Mouse (Mus musculus): ENCODE results near the gene Fscn3. TPM values are rescaled to one million over a fixed set of nuclear protein-coding genes. Genes with fewer than 3 reads are reported as not detected.

Fscn3 gene
- total and polyA plus RNA-seq, 3 experiments = not detected

DNA sequence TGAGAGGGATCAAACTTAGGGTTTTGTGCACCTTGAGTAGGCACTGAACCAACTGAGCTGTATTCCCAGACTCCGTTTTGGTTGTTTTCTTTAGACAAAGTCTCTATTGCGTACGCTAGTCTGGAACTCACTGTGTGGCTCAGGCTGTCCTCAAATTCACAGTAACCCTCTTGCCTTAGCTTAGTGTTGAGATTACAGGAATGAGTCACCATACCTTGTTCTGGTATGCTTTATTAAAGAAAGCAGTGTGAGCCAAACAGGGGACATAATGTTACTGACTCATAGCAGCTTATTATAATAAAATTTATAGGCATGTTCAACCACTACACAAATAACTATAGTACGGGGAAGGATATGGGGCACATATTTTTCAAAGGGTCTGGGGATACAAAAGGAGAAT lies 46.6 kb downstream of the Fscn3 start:
- H3K36me3 ChIP-seq (replicated peaks in 1 of 2; ENCODE audit: control insufficient read depth in 1 of 2, insufficient read depth in 1 of 2, low read length in 1 of 2) = no peaks in the 10 kb centered on the region
- no peak overlapping the region for H3K27ac ChIP-seq (ENCODE audit: insufficient read depth, low read depth)
- no peaks in the 10 kb centered on the region for H3K9me3 ChIP-seq (replicated peaks; ENCODE audit: low read length)
- H3K4me2 ChIP-seq (ENCODE audit: insufficient read depth, low read depth, poor library complexity, severe bottlenecking) = no peak overlapping the region
- in situ Hi-C loops (cut with MboI; ENCODE audit: low pct_ligation_motif_present, low pct_unique_long_range_greater_than_20kb, low sequenced_read_pairs) (no loop called here), dilution Hi-C loops (cut with MboI; ENCODE audit: extremely low pct_ligation_motif_present, extremely low pct_unique_long_range_greater_than_20kb, low sequenced_read_pairs) (no loop called here)
- DNase-seq (ENCODE audit: extremely low read depth) = no peak
- no peaks in the 10 kb centered on the region for H3K27me3 ChIP-seq (replicated peaks)
- H3K9ac ChIP-seq (ENCODE audit: insufficient read depth, low read depth) = no peak overlapping the region
- H3K4me3 ChIP-seq (replicated peaks in 1 of 3; ENCODE audit: low read depth in 2 of 3, low read length in 2 of 3, poor library complexity in 1 of 3) = no peak overlapping the region
- TF ChIP-seq SMC3 (IDR thresholded peaks at IDR 0.05; ENCODE audit: low read depth, low read length) (no peak), UBTF (IDR thresholded peaks at IDR 0.05; ENCODE audit: low read depth, low read length) (no peak), BHLHE40 (IDR thresholded peaks at IDR 0.05; ENCODE audit: low read depth, low read length) (no peak), CHD1 (IDR thresholded peaks at IDR 0.05; ENCODE audit: low read depth, low read length) (no peak), ZKSCAN1 (IDR thresholded peaks at IDR 0.05; ENCODE audit: borderline replicate concordance, low read depth, low read length) (no peak), MYC (IDR thresholded peaks at IDR 0.05; ENCODE audit: low read depth, low read length) (no peak), MEF2A (IDR thresholded peaks at IDR 0.05; ENCODE audit: borderline replicate concordance, low read depth, low read length) (no peak), USF2 (conservative IDR thresholded peaks at IDR 0.05; ENCODE audit: low read depth, low read length) (no peak), CTCF (conservative IDR thresholded peaks at IDR 0.05 in 1 of 2, IDR thresholded peaks at IDR 0.05 in 1 of 2; ENCODE audit: low read depth in 2 of 2, low read length in 2 of 2) (no peak), SIN3A (IDR thresholded peaks at IDR 0.05; ENCODE audit: low read length) (no peak), NRF1 (IDR thresholded peaks at IDR 0.05; ENCODE audit: low read depth, low read length) (no peak), JUND (conservative IDR thresholded peaks at IDR 0.05; ENCODE audit: low read depth, low read length) (no peak), MAFK (IDR thresholded peaks at IDR 0.05; ENCODE audit: insufficient replicate concordance, low read length) (no peak), ZMIZ1 (IDR thresholded peaks at IDR 0.05; ENCODE audit: low read depth, low read length) (no peak), RAD21 (IDR thresholded peaks at IDR 0.05; ENCODE audit: low read depth, low read length) (no peak), HCFC1 (IDR thresholded peaks at IDR 0.05; ENCODE audit: low read depth, low read length) (no peak), ETS1 (conservative IDR thresholded peaks at IDR 0.05; ENCODE audit: low read depth, low read length) (no peak), ZC3H11A (IDR thresholded peaks at IDR 0.05; ENCODE audit: low read depth, low read length) (no peak), KAT2A (IDR thresholded peaks at IDR 0.05; ENCODE audit: insufficient replicate concordance, low read length) (no peak)
- no peaks in the 10 kb centered on the region for H3K79me2 ChIP-seq (replicated peaks; ENCODE audit: control insufficient read depth, extremely low read depth, insufficient read depth, poor library complexity, severe bottlenecking)
- peaks cover 0 to 8% of the 10 kb centered on the region in 2 experiments; a peak in 2 of 4 replicates for H3K4me1 ChIP-seq (ENCODE audit: control insufficient read depth in 1 of 2, insufficient read depth in 2 of 2)

- no peak for DNase-seq (ENCODE audit: extremely low read depth)
- in situ Hi-C loops (cut with MboI; ENCODE audit: low pct_ligation_motif_present, low pct_unique_long_range_greater_than_20kb, low sequenced_read_pairs) = no loop called here
- no peak within 1 kb of the TSS for H3K9ac ChIP-seq (ENCODE audit: insufficient read depth, low read depth)
- H3K4me1 ChIP-seq (ENCODE audit: control insufficient read depth in 1 of 2, insufficient read depth in 2 of 2) = peaks cover 0 to 8% of the 10 kb centered on the region in 2 experiments; a peak in 2 of 4 replicates
- H3K27me3 ChIP-seq (replicated peaks) = no peaks in the 10 kb centered on the region
- H3K79me2 ChIP-seq (replicated peaks; ENCODE audit: control insufficient read depth, extremely low read depth, insufficient read depth, poor library complexity, severe bottlenecking) = no peaks in the 10 kb centered on the region
- TF ChIP-seq RCOR1 (conservative IDR thresholded peaks at IDR 0.05; ENCODE audit: low read depth, low read length) (no peak), ELF1 (IDR thresholded peaks at IDR 0.05; ENCODE audit: low read depth, low read length) (no peak), ZC3H11A (IDR thresholded peaks at IDR 0.05; ENCODE audit: low read depth, low read length) (no peak), SIN3A (IDR thresholded peaks at IDR 0.05; ENCODE audit: low read length) (no peak), USF2 (conservative IDR thresholded peaks at IDR 0.05; ENCODE audit: low read depth, low read length) (no peak), POLR2AphosphoS2 (IDR thresholded peaks at IDR 0.05; ENCODE audit: low read depth, low read length) (no peak), PAX5 (IDR thresholded peaks at IDR 0.05; ENCODE audit: low read length) (no peak), CHD2 (IDR thresholded peaks at IDR 0.05; ENCODE audit: low read length) (no peak), NELFE (IDR thresholded peaks at IDR 0.05; ENCODE audit: low read depth, low read length) (no peak), NRF1 (IDR thresholded peaks at IDR 0.05; ENCODE audit: low read depth, low read length) (no peak), TCF12 (IDR thresholded peaks at IDR 0.05; ENCODE audit: low read depth, low read length) (no peak), ZNF384 (IDR thresholded peaks at IDR 0.05; ENCODE audit: low read depth, low read length) (no peak)
- H3K27ac ChIP-seq (ENCODE audit: insufficient read depth, low read depth) = no peak within 1 kb of the TSS
- no peak within 1 kb of the TSS for H3K4me3 ChIP-seq (replicated peaks in 1 of 3; ENCODE audit: low read depth in 2 of 3, low read length in 2 of 3, poor library complexity in 1 of 3)
- dilution Hi-C loops (cut with MboI; ENCODE audit: extremely low pct_ligation_motif_present, extremely low pct_unique_long_range_greater_than_20kb, low sequenced_read_pairs) = no loop called here
- no peaks in the 10 kb centered on the region for H3K9me3 ChIP-seq (replicated peaks; ENCODE audit: low read length)
- no peak within 1 kb of the TSS for H3K4me2 ChIP-seq (ENCODE audit: insufficient read depth, low read depth, poor library complexity, severe bottlenecking)
- no peaks in the 10 kb centered on the region for H3K36me3 ChIP-seq (replicated peaks in 1 of 2; ENCODE audit: control insufficient read depth in 1 of 2, insufficient read depth in 1 of 2, low read length in 1 of 2)
Measured at GRCm38 (mm10) chr6:28474839-28475238, 47.2 kb downstream of the Fscn3 start, which contains the start of gene Snd1. Gene Snd1, plus strand, starts transcription at chr6:28475139.

Measured in CH12.LX (cell line).